Mouse (Mus musculus) hindbrain, embryonic 16.5 days (tissue): ENCODE measurements around the gene Ak6. TPM values are rescaled to one million over a fixed set of nuclear protein-coding genes. Genes with fewer than 3 reads are reported as not detected.

Experiments
- ATAC-seq: fragments of 200-750 bp; cut with Nextera tagmentation; 2 replicates; pipeline ENCODE4 v1.8.0; 2017; ENCODE audit warnings: moderate TSS enrichment, moderate library complexity
- H3K27ac ChIP-seq: fragments of 300-500 bp; sonication (generic); 2 replicates; pipeline ENCODE4 v1.5.1; 2014; ENCODE audit warnings: low read depth, mild to moderate bottlenecking, control low read depth, low read length, moderate library complexity
- H3K27me3 ChIP-seq: fragments of 300-500 bp; sonication (generic); replicated peaks from 2 replicates; pipeline ENCODE4 v1.6.1; 2014; ENCODE audit warnings: low read length; ENCODE audit not compliant: control insufficient read depth, insufficient read depth
- H3K36me3 ChIP-seq: fragments of 300-500 bp; sonication (generic); 2 replicates; pipeline ENCODE4 v1.6.1; 2014; ENCODE audit warnings: mild to moderate bottlenecking, low read length, moderate library complexity, mixed read lengths; ENCODE audit not compliant: control insufficient read depth, insufficient read depth
- H3K4me1 ChIP-seq: fragments of 300-500 bp; sonication (generic); 2 replicates; pipeline ENCODE4 v1.6.1; 2014; ENCODE audit warnings: low read depth, low read length; ENCODE audit not compliant: control insufficient read depth, insufficient read depth
- H3K4me2 ChIP-seq: fragments of 300-500 bp; sonication (generic); 2 replicates; pipeline ENCODE4 v1.6.1; 2014; ENCODE audit warnings: mild to moderate bottlenecking, low read length, control low read depth, moderate library complexity
- H3K4me3 ChIP-seq: fragments of 300-500 bp; sonication (generic); 2 replicates; pipeline ENCODE4 v1.5.1; 2014; ENCODE audit warnings: mild to moderate bottlenecking, low read length, control low read depth, moderate library complexity
- H3K9ac ChIP-seq: fragments of 300-500 bp; sonication (generic); 2 replicates; pipeline ENCODE4 v1.6.1; 2014; ENCODE audit warnings: low read depth, mild to moderate bottlenecking, control low read depth, low read length, moderate library complexity
- H3K9me3 ChIP-seq: fragments of 300-500 bp; sonication (generic); 2 replicates; pipeline ENCODE4 v1.6.1; 2014; ENCODE audit warnings: mild to moderate bottlenecking, low read length, moderate library complexity; ENCODE audit not compliant: control insufficient read depth
- WGBS: fragments of 180-500 bp; shearing (Covaris S2); extraction: QIAGEN DNeasy Blood & Tissue Kit; methylation state at CpG from one replicate; pipeline ENCODE4 v1.1.7; 2014; 5-methylcytosine and 5-hydroxymethylcytosine counted together
- polyA plus RNA-seq: library from polyadenylated mRNA; unstranded; fragments of >200 nt; fragmentation: Nextera tagmentation; extraction: Ambion mirVana; gene quantifications from 2 replicates; pipeline ENCODE4 v1.2.1, GENCODE M21; 2015

Ak6 gene
- polyA plus RNA-seq, 1 experiment from 2014 or later = 316 TPM

GRCm38 (mm10) chr13:100684355-100684754, 33.6 kb downstream of the Ak6 start:
- H3K4me3 ChIP-seq = no peak overlapping the region
- no peak overlapping the region for H3K27ac ChIP-seq
- 72% methylated on average over 2 of the region's 2 CpGs for whole genome bisulfite sequencing
- H3K4me1 ChIP-seq = no peaks in the 10 kb centered on the region
- H3K27me3 ChIP-seq = no peaks in the 10 kb centered on the region
- no peak overlapping the region for H3K9ac ChIP-seq
- H3K9me3 ChIP-seq = no peaks in the 10 kb centered on the region
- H3K36me3 ChIP-seq = no peaks in the 10 kb centered on the region
- ATAC-seq = no peak
- H3K4me2 ChIP-seq = no peak overlapping the region

GRCm38 (mm10) chr13:100687513-100687912, 36.7 kb downstream of the Ak6 start:
- 62% methylated on average over 7 of the region's 7 CpGs for WGBS
- H3K4me1 ChIP-seq = no peaks in the 10 kb centered on the region
- H3K27me3 ChIP-seq = no peaks in the 10 kb centered on the region
- no peak overlapping the region for H3K27ac ChIP-seq
- no peak overlapping the region for H3K4me2 ChIP-seq
- H3K9me3 ChIP-seq = no peaks in the 10 kb centered on the region
- ATAC-seq = no peak
- no peak overlapping the region for H3K9ac ChIP-seq
- no peak overlapping the region for H3K4me3 ChIP-seq
- no peaks in the 10 kb centered on the region for H3K36me3 ChIP-seq

GRCm38 (mm10) chr13:100697541-100697940, 46.8 kb downstream of the Ak6 start:
- Histone ChIP-seq H3K4me2 (no peak overlapping the region), H3K9me3 (no peaks in the 10 kb centered on the region), H3K27me3 (no peaks in the 10 kb centered on the region), H3K27ac (no peak overlapping the region), H3K36me3 (peaks cover 28% of the 10 kb centered on the region), H3K9ac (no peak overlapping the region), H3K4me1 (no peaks in the 10 kb centered on the region), H3K4me3 (no peak overlapping the region)
- 95% methylated on average over 3 of the region's 3 CpGs for WGBS
- ATAC-seq = no peak

GRCm38 (mm10) chr13:100698866-100699265, 48.1 kb downstream of the Ak6 start:
- no peak for ATAC-seq
- H3K9ac ChIP-seq = no peak overlapping the region
- H3K9me3 ChIP-seq = no peaks in the 10 kb centered on the region
- H3K4me2 ChIP-seq = no peak overlapping the region
- H3K4me3 ChIP-seq = no peak overlapping the region
- WGBS = 95% methylated on average over 10 of the region's 10 CpGs
- peaks cover 36% of the 10 kb centered on the region for H3K36me3 ChIP-seq
- no peak overlapping the region for H3K27ac ChIP-seq
- no peaks in the 10 kb centered on the region for H3K4me1 ChIP-seq
- no peaks in the 10 kb centered on the region for H3K27me3 ChIP-seq

GRCm38 (mm10) chr13:100703468-100703867, 52.7 kb downstream of the Ak6 start:
- ATAC-seq = no peak
- H3K9me3 ChIP-seq = no peaks in the 10 kb centered on the region
- H3K36me3 ChIP-seq = peaks cover 55% of the 10 kb centered on the region
- H3K4me1 ChIP-seq = no peaks in the 10 kb centered on the region
- H3K9ac ChIP-seq = no peak overlapping the region
- WGBS = 92% methylated on average over 2 of the region's 2 CpGs
- H3K4me3 ChIP-seq = no peak overlapping the region
- H3K27me3 ChIP-seq = no peaks in the 10 kb centered on the region
- no peak overlapping the region for H3K4me2 ChIP-seq
- no peak overlapping the region for H3K27ac ChIP-seq

- H3K9ac ChIP-seq = no peak overlapping the region
- 94% methylated on average over 7 of the region's 7 CpGs for WGBS
- no peak overlapping the region for H3K4me2 ChIP-seq
- H3K36me3 ChIP-seq = peaks cover 63% of the 10 kb centered on the region
- no peaks in the 10 kb centered on the region for H3K9me3 ChIP-seq
- ATAC-seq = no peak
- H3K27ac ChIP-seq = no peak overlapping the region
- H3K4me3 ChIP-seq = no peak overlapping the region
- H3K27me3 ChIP-seq = no peaks in the 10 kb centered on the region
- no peaks in the 10 kb centered on the region for H3K4me1 ChIP-seq
These were observed 55.4 kb downstream of the Ak6 start for GRCm38 (mm10) chr13:100706206-100706605.

GRCm38 (mm10) chr13:100715467-100715866, 64.7 kb downstream of the Ak6 start:
- Histone ChIP-seq H3K27me3 (no peaks in the 10 kb centered on the region), H3K9ac (no peak overlapping the region), H3K36me3 (peaks cover 46% of the 10 kb centered on the region), H3K4me1 (no peaks in the 10 kb centered on the region), H3K9me3 (no peaks in the 10 kb centered on the region), H3K4me3 (no peak overlapping the region), H3K4me2 (no peak overlapping the region), H3K27ac (no peak overlapping the region)
- no peak for ATAC-seq
- 93% methylated on average over 6 of the region's 6 CpGs for WGBS

Other genes starting within 250 kb of the Ak6 start
- 0.05 and 0.15 TPM in 2 replicates for gene Naip1, start 198.1 kb upstream of the Ak6 start, polyA plus RNA-seq
- 68.3 and 69.2 TPM in 2 replicates for gene Gtf2h2, start 158.4 kb upstream of the Ak6 start, polyA plus RNA-seq
- 13.8 and 15.1 TPM in 2 replicates for gene Ocln, start 98.3 kb upstream of the Ak6 start, polyA plus RNA-seq
- gene Marveld2, start 34.0 kb upstream of the Ak6 start, polyA plus RNA-seq = 3.2 TPM in 2 replicates
- 15.3 and 16.6 TPM in 2 replicates for gene Rad17, start 72 bp downstream of the Ak6 start, polyA plus RNA-seq
- gene Taf9, start 600 bp downstream of the Ak6 start, polyA plus RNA-seq = 24.9 and 27.8 TPM in 2 replicates
- 1.2 and 1.4 TPM in 2 replicates for gene Ccdc125, start 18.7 kb downstream of the Ak6 start, polyA plus RNA-seq
- gene Cdk7, start 80.0 kb downstream of the Ak6 start, polyA plus RNA-seq = 35.8 and 40.0 TPM in 2 replicates
- gene Mrps36, start 93.7 kb downstream of the Ak6 start, polyA plus RNA-seq = 143 and 161 TPM in 2 replicates
- gene Cenph, start 124.9 kb downstream of the Ak6 start, polyA plus RNA-seq = 6.5 and 7.6 TPM in 2 replicates
- 42.4 and 52.9 TPM in 2 replicates for gene Ccnb1, start 135.6 kb downstream of the Ak6 start, polyA plus RNA-seq
- 30.8 and 31.4 TPM in 2 replicates for gene Slc30a5, start 182.4 kb downstream of the Ak6 start, polyA plus RNA-seq